Mouse (Mus musculus): Measurements from ENCODE around the gene Acp5. TPM values are rescaled to one million over a fixed set of nuclear protein-coding genes. Genes with fewer than 3 reads are reported as not detected.
A peak's percentile ranks its signal among the peaks of the same experiment; 100 is the strongest.

Gene Acp5
- total and polyA plus RNA-seq, 3 experiments, result 1.6 to 20.8 (median 2.4) TPM

DNA sequence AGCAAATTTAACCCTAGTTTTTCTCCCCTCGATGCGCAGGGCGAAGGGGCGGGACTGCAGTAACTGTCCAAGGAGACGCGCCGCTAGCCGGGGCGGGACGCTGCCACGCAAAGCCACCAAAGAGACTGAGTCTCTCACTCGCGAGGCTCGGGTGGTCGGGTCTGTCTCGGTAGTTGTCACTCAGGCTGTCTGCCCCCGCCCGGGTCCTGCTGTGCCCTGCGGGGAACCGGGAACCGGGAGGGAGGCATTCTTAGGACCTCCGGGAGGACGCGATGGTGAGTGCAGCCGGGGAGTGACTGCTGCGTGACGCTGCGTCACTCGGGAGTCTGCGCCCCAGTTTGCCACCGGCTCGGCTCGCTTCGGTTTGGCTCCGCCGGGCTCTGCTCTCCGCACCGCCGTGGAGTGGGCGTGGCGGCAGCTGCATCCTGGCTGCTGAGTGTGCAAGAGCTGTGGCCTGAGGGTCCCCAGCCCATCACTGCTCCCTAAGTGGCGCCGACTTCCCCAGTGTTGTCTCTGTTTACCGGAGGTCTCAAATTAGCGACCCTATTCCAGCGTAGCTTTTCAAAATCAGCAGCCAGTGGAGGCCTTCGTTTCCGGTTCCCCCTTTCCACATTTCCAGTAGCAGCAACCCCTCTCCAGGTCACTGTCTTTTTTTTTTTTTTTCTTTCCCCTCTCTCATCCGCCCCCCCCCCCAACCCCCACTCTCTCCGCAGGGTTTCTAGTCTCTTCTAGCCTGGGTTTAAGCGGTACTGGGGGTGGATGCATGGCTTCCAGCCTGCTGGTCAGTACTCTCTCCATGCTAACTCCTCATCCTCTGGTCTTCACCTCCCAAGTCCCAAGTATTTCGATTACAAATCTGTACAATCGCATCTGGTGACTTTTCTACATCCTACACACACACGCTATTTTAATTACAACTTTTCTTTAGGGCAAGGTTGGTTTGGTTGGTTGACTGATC is 29.5 kb upstream of the Acp5 start:
- TF ChIP-seq EP300 (IDR thresholded peaks at IDR 0.05; ENCODE audit: insufficient read depth, low read depth, low read length) (no peak), CTCF (IDR thresholded peaks at IDR 0.05) (no peak), POLR2A (IDR thresholded peaks at IDR 0.05; ENCODE audit: insufficient read depth, low read depth, low read length) (no peak)
- Histone ChIP-seq H3K4me1 (ENCODE audit: control insufficient read depth, insufficient read depth, low read length) (no peaks in the 10 kb centered on the region), H3K27ac (no peak overlapping the region), H3K27me3 (ENCODE audit: control insufficient read depth, insufficient read depth, low read length) (no peaks in the 10 kb centered on the region), H3K9ac (ENCODE audit: low read depth, low read length) (peak overlapping the region; percentile 74), H3K4me3 (peak overlapping the region; percentile 50), H3K36me3 (ENCODE audit: control insufficient read depth, insufficient read depth, low read length) (no peaks in the 10 kb centered on the region), H3K79me2 (replicated peaks; ENCODE audit: control insufficient read depth, insufficient read depth, low read length) (no peaks in the 10 kb centered on the region)
- 3% methylated on average over 53 of the region's 54 CpGs for WGBS
- intact Hi-C loops (cut with DNase I), result no loop called here
- peak; percentile 31 to 49 for DNase-seq

DNA sequence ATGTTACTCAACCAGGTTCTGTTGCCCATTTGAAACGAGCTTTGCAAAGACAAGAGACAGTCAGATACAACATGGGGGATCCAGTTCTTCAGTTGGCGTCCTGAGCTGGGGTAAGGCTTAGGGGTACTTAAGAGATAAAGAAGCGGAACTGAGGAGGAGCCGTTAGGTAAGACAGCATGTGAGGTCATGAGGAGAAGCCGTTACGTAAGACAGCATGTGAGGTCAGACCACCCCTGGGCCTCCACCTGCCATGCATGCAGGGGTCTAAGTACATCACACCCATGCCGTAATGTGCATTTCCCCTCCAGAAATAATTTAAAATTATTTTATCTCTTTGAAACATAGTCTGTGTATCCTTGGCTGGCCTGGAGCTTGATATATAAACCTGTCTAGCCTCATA is 27.4 kb upstream of the Acp5 start:
- Histone ChIP-seq H3K27me3 (ENCODE audit: control insufficient read depth, insufficient read depth, low read length) (no peaks in the 10 kb centered on the region), H3K27ac (no peak overlapping the region), H3K4me1 (ENCODE audit: control insufficient read depth, insufficient read depth, low read length) (no peaks in the 10 kb centered on the region), H3K4me3 (no peak overlapping the region), H3K79me2 (replicated peaks; ENCODE audit: control insufficient read depth, insufficient read depth, low read length) (no peaks in the 10 kb centered on the region), H3K36me3 (ENCODE audit: control insufficient read depth, insufficient read depth, low read length) (no peaks in the 10 kb centered on the region), H3K9ac (ENCODE audit: low read depth, low read length) (no peak overlapping the region)
- no peak for TF ChIP-seq POLR2A (IDR thresholded peaks at IDR 0.05; ENCODE audit: insufficient read depth, low read depth, low read length)
- 90% methylated on average over 7 of the region's 7 CpGs for WGBS
- intact Hi-C loops (cut with DNase I), result no loop called here
- DNase-seq, result no peak

DNA sequence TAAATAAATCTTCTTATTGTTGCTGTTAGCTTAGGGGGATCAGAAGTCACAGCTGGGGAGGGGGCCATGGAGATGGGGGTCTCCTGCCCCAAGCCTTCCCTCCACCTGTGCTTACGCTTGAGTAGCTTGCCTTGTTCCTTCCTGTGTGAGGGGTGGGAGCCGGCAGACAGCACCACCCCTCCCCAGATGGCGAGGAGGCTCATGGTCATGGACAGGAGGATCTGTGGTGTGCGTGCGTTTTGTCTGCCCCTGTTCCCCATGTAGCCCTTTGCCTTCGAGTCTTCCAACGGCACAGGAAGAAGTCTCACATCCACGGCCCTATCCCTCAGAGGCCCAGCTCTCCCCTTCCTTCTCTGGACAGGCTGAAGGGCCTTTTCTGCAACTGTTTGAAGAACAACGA is 26.8 kb upstream of the Acp5 start:
- Histone ChIP-seq H3K4me3 (no peak overlapping the region), H3K27ac (no peak overlapping the region), H3K4me1 (ENCODE audit: control insufficient read depth, insufficient read depth, low read length) (0 out of 2 replicates have a peak, but pooled peaks cover 1% of the 10 kb centered on the region), H3K9ac (ENCODE audit: low read depth, low read length) (no peak overlapping the region), H3K36me3 (ENCODE audit: control insufficient read depth, insufficient read depth, low read length) (no peaks in the 10 kb centered on the region), H3K27me3 (ENCODE audit: control insufficient read depth, insufficient read depth, low read length) (no peaks in the 10 kb centered on the region), H3K79me2 (replicated peaks; ENCODE audit: control insufficient read depth, insufficient read depth, low read length) (no peaks in the 10 kb centered on the region)
- TF ChIP-seq EP300 (IDR thresholded peaks at IDR 0.05; ENCODE audit: insufficient read depth, low read depth, low read length) (no peak), CTCF (IDR thresholded peaks at IDR 0.05) (no peak), POLR2A (IDR thresholded peaks at IDR 0.05; ENCODE audit: insufficient read depth, low read depth, low read length) (no peak)
- DNase-seq, result no peak
- intact Hi-C loops (cut with DNase I), result no loop called here
- WGBS, result 74% methylated on average over 9 of the region's 9 CpGs

DNA sequence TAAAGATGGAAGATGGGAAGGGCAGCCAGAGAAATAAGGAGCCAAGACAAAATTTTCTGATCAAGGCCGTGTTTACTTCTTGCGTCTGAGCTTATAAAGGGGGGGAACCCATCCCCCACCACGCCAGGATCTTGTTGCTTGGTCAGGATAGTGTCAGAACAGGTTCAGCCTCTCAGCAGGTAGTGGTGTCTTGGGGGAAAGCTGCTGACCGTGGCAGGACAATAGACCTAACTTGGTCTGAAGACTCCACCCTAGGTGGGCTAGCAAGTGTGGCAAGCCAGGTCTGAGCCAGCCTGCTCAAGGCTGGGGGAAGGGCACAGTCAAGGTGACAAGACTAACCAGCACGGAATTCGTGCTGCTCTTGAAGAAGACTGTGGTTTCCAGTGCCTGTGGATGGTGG is 25.8 kb upstream of the Acp5 start:
- no peaks in the 10 kb centered on the region for H3K27me3 ChIP-seq (ENCODE audit: control insufficient read depth, insufficient read depth, low read length)
- no peaks in the 10 kb centered on the region for H3K36me3 ChIP-seq (ENCODE audit: control insufficient read depth, insufficient read depth, low read length)
- no peak overlapping the region for H3K4me3 ChIP-seq
- DNase-seq, result no peak
- TF ChIP-seq CTCF (IDR thresholded peaks at IDR 0.05) (no peak), EP300 (IDR thresholded peaks at IDR 0.05; ENCODE audit: insufficient read depth, low read depth, low read length) (no peak), POLR2A (IDR thresholded peaks at IDR 0.05; ENCODE audit: insufficient read depth, low read depth, low read length) (no peak)
- WGBS, result 47% methylated on average over 6 of the region's 6 CpGs
- no peak overlapping the region for H3K27ac ChIP-seq
- intact Hi-C loops (cut with DNase I), result no loop called here
- H3K79me2 ChIP-seq (replicated peaks; ENCODE audit: control insufficient read depth, insufficient read depth, low read length), result no peaks in the 10 kb centered on the region
- 0 out of 2 replicates have a peak, but pooled peaks cover 1% of the 10 kb centered on the region for H3K4me1 ChIP-seq (ENCODE audit: control insufficient read depth, insufficient read depth, low read length)
- no peak overlapping the region for H3K9ac ChIP-seq (ENCODE audit: low read depth, low read length)

DNA sequence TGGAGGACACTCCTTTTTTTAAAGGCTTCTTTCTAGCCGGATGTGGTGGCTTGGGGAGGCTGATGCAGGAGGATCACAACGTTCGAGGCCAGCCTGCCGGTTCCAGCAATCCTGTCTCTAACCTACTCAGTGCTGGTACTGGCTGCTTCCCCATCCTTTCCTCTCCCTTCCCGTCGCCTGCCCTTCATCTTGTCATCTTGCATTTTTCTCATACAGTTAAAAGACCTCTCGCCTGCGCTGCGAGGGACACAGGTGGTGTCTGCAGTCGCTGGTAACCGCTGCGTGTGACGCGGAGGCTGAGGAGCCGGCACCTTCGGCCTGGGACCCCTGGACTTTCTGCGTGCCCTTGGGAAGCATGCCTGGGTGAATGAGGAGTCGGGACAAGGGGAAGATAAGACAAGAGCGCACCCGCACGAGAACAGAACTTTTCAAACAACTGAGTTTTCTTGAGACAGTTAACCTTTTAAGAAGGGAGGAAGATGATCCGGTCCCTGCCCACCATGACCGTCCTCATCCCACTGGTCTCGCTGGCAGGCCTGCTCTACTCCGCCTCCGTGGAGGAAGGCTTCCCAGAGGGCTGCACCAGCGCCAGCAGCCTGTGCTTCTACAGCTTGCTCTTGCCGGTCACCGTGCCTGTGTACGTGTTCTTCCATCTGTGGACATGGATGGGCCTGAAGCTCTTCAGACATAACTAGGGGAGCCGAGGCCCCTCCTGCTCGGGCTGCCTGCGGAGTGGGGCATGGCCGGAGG is 22.2 kb upstream of the Acp5 start:
- intact Hi-C loops (cut with DNase I), result loop anchor here (2.0 to 5.0 kb wide), 4 partner anchors 67 to 250 kb away; partner anchors contain the start of genes Ccdc151, Gm49318, Prkcsh and Zfp653
- TF ChIP-seq CTCF (IDR thresholded peaks at IDR 0.05), result no peak
- TF ChIP-seq EP300 (IDR thresholded peaks at IDR 0.05; ENCODE audit: insufficient read depth, low read depth, low read length), result no peak
- no peak for TF ChIP-seq POLR2A (IDR thresholded peaks at IDR 0.05; ENCODE audit: insufficient read depth, low read depth, low read length)
- Histone ChIP-seq H3K27me3 (ENCODE audit: control insufficient read depth, insufficient read depth, low read length) (no peaks in the 10 kb centered on the region), H3K4me1 (ENCODE audit: control insufficient read depth, insufficient read depth, low read length) (0 out of 2 replicates have a peak, but pooled peaks cover 1% of the 10 kb centered on the region), H3K36me3 (ENCODE audit: control insufficient read depth, insufficient read depth, low read length) (no peaks in the 10 kb centered on the region), H3K9ac (ENCODE audit: low read depth, low read length) (peak overlapping the region; percentile 98), H3K27ac (peak overlapping the region; percentile 98), H3K4me3 (peak overlapping the region; percentile 93), H3K79me2 (replicated peaks; ENCODE audit: control insufficient read depth, insufficient read depth, low read length) (no peaks in the 10 kb centered on the region)
- DNase-seq, result peak in 1 of 2 experiments; percentile 24
- 67% methylated on average over 34 of the region's 34 CpGs for WGBS

All from heart, adult 2 months (tissue).